Mouse (Mus musculus): ENCODE measurements around the gene Apaf1. TPM values are rescaled to one million over a fixed set of nuclear protein-coding genes. Genes with fewer than 3 reads are reported as not detected.

Gene Apaf1
- total and polyA plus RNA-seq, 3 experiments: 12.8 to 14.3 TPM; not detected in 1

DNA sequence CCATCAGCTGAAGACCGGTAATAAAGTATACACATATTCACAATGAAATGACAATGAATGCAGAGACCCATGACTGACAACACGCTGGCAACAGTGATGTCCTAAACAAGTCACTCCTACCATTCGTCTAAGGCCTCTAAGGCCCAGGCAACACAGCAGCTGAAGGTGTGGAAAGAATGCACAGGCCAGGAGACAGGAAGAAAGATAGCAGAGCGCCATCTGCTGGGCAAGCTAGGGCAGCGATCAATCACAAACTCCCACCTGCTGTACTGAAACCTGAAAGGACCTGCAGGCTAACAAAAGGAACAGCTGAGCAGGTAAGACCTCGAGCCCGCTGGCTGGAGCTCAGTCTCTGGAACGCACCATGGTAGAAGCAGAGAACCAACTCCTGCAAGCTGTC is 48.6 kb downstream of the Apaf1 start:
- Histone ChIP-seq H3K4me3 (ENCODE audit: control insufficient read depth in 1 of 2, insufficient read depth in 1 of 2, low read depth in 2 of 2, low read length in 2 of 2) (no peak overlapping the region), H3K4me1 (ENCODE audit: control insufficient read depth in 1 of 2, insufficient read depth in 2 of 2, low read length in 2 of 2) (no peaks in the 10 kb centered on the region), H3K9ac (ENCODE audit: control insufficient read depth, low read depth, low read length, poor library complexity, severe bottlenecking) (no peak overlapping the region), H3K36me3 (ENCODE audit: control insufficient read depth in 1 of 2, insufficient read depth in 2 of 2, low read length in 2 of 2) (no peaks in the 10 kb centered on the region; a peak in 1 of 4 replicates), H3K27me3 (ENCODE audit: control insufficient read depth in 1 of 2, insufficient read depth in 2 of 2, low read length in 2 of 2) (no peaks in the 10 kb centered on the region), H3K27ac (ENCODE audit: control insufficient read depth, low read depth, low read length) (no peak overlapping the region), H3K9me3 (replicated peaks; ENCODE audit: insufficient read depth, low read length) (no peaks in the 10 kb centered on the region), H3K79me2 (ENCODE audit: control insufficient read depth, insufficient read depth, low read length, poor library complexity) (no peaks in the 10 kb centered on the region)
- DNase-seq (ENCODE audit: low read depth, low spot score): peak; percentile 77
- no peak for TF ChIP-seq MAZ (IDR thresholded peaks at IDR 0.05; ENCODE audit: low read depth, low read length)
- no peak for TF ChIP-seq USF2 (IDR thresholded peaks at IDR 0.05; ENCODE audit: borderline replicate concordance in 1 of 2, insufficient read depth in 1 of 2, low read depth in 1 of 2, low read length in 2 of 2)
- no peak for TF ChIP-seq KAT2A (conservative IDR thresholded peaks at IDR 0.05; ENCODE audit: low read depth, low read length)
- no peak for TF ChIP-seq CHD2 (IDR thresholded peaks at IDR 0.05; ENCODE audit: low read length)
- TF ChIP-seq RCOR1 (IDR thresholded peaks at IDR 0.05; ENCODE audit: low read depth, low read length): no peak
- no peak for TF ChIP-seq GABPA (IDR thresholded peaks at IDR 0.05; ENCODE audit: low read depth, low read length)
- peak; percentile 33; the same call in 1 of the 2 replicates for TF ChIP-seq ZC3H11A (IDR thresholded peaks at IDR 0.05; ENCODE audit: low read depth, low read length)
- no peak for TF ChIP-seq ZMIZ1 (IDR thresholded peaks at IDR 0.05; ENCODE audit: low read depth, low read length)
- TF ChIP-seq POLR2A (IDR thresholded peaks at IDR 0.05; ENCODE audit: control insufficient read depth in 1 of 2, insufficient read depth in 1 of 2, low read depth in 1 of 2, low read length in 2 of 2, poor library complexity in 1 of 2): no peak
- no peak for TF ChIP-seq NRF1 (IDR thresholded peaks at IDR 0.05; ENCODE audit: insufficient read depth, low read depth, low read length, poor library complexity, severe bottlenecking)
- no peak for TF ChIP-seq EP300 (IDR thresholded peaks at IDR 0.05; ENCODE audit: low read depth in 1 of 2, low read length in 2 of 2)
- TF ChIP-seq CTCF (IDR thresholded peaks at IDR 0.05 in 2 of 3, conservative IDR thresholded peaks at IDR 0.05 in 1 of 3; ENCODE audit: control insufficient read depth in 1 of 3, insufficient read depth in 1 of 3, low read depth in 2 of 3, low read length in 3 of 3, poor library complexity in 1 of 3, severe bottlenecking in 1 of 3): peak; percentile 84 to 94 (median 92)
- TF ChIP-seq NELFE (IDR thresholded peaks at IDR 0.05; ENCODE audit: low read depth, low read length): no peak
- TF ChIP-seq SIN3A (IDR thresholded peaks at IDR 0.05; ENCODE audit: low read length): peak; percentile 33; the same call in 1 of the 2 replicates
- no peak for TF ChIP-seq UBTF (IDR thresholded peaks at IDR 0.05; ENCODE audit: borderline replicate concordance, insufficient read depth, low read depth, low read length)
- no peak for TF ChIP-seq GATA1 (IDR thresholded peaks at IDR 0.05; ENCODE audit: low read depth, low read length)
- TF ChIP-seq TBP (IDR thresholded peaks at IDR 0.05; ENCODE audit: low read depth, low read length): no peak
- no peak for TF ChIP-seq MYB (IDR thresholded peaks at IDR 0.05; ENCODE audit: low read depth, low read length)
- no peak for TF ChIP-seq TCF12 (IDR thresholded peaks at IDR 0.05; ENCODE audit: low read depth, low read length)
- TF ChIP-seq MYC (IDR thresholded peaks at IDR 0.05; ENCODE audit: low read depth, low read length): no peak
- TF ChIP-seq ZNF384 (IDR thresholded peaks at IDR 0.05; ENCODE audit: low read depth, low read length): no peak
- 0 out of 2 replicates have a peak, but pooled peaks have one; percentile 23 for TF ChIP-seq BHLHE40 (IDR thresholded peaks at IDR 0.05; ENCODE audit: borderline replicate concordance, low read depth, low read length)
- no peak for TF ChIP-seq MEF2A (IDR thresholded peaks at IDR 0.05; ENCODE audit: extremely low read depth, insufficient replicate concordance, low read depth, low read length, poor library complexity, severe bottlenecking)
- no peak for TF ChIP-seq POLR2AphosphoS5 (IDR thresholded peaks at IDR 0.05; ENCODE audit: borderline replicate concordance, low read depth, low read length)
- TF ChIP-seq MAFK (IDR thresholded peaks at IDR 0.05; ENCODE audit: borderline replicate concordance, low read depth, low read length): no peak
- TF ChIP-seq USF1 (IDR thresholded peaks at IDR 0.05; ENCODE audit: low read depth, low read length): no peak
- TF ChIP-seq RAD21 (IDR thresholded peaks at IDR 0.05; ENCODE audit: low read depth, low read length): peak; percentile 53
- no peak for TF ChIP-seq ZKSCAN1 (IDR thresholded peaks at IDR 0.05; ENCODE audit: low read depth, low read length)
- TF ChIP-seq ELF1 (IDR thresholded peaks at IDR 0.05; ENCODE audit: low read depth, low read length): no peak
- no peak for TF ChIP-seq ETS1 (IDR thresholded peaks at IDR 0.05; ENCODE audit: low read depth, low read length)
- no peak for TF ChIP-seq JUND (IDR thresholded peaks at IDR 0.05; ENCODE audit: low read depth, low read length)
- TF ChIP-seq E2F4 (IDR thresholded peaks at IDR 0.05; ENCODE audit: borderline replicate concordance, low read depth, low read length): no peak
- TF ChIP-seq SMC3 (IDR thresholded peaks at IDR 0.05; ENCODE audit: low read depth, low read length): peak; percentile 81
- TF ChIP-seq CHD1 (IDR thresholded peaks at IDR 0.05; ENCODE audit: low read depth, low read length): no peak
- TF ChIP-seq MXI1 (IDR thresholded peaks at IDR 0.05; ENCODE audit: low read depth, low read length): no peak
- TF ChIP-seq MAX (IDR thresholded peaks at IDR 0.05; ENCODE audit: low read length): no peak
- no peak for TF ChIP-seq POLR2AphosphoS2 (IDR thresholded peaks at IDR 0.05; ENCODE audit: low read length)
- no peak for TF ChIP-seq HCFC1 (IDR thresholded peaks at IDR 0.05; ENCODE audit: low read depth, low read length)

All from MEL (cell line).